Mouse (Mus musculus) spleen, adult 18-20 months (tissue): ENCODE data around the gene Olfr558.

ENCODE experiments used
- DNase-seq, 2 experiments: peaks; one replicate each; pipeline ENCODE4 v3.0.0; 2022; ENCODE audit warnings: mixed read lengths in 2 of 2

Gene Olfr558

GRCm38 (mm10) chr7:102701915-102702314, at the start of gene Olfr558:
Gene Olfr558 (plus strand): TSS chr7:102702215.
- no peak for DNase-seq

DNA sequence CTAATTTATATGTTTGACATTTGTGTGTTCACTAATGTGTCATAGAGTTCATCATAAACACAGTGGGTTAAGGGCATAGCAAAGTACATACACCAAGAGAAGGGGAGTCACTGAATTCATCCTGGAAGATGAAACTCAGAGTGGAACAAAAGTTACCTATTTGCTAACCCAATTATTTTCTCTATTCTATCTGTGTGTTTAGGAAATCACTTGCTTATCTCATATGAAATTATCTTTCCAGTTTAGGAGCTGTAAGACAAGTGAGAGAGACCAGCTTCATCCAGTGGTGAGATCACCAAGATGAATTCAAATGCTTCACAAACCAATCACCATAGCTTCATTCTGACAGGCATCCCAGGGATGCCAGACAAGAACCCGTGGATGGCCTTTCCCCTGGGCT, 43.5 kb upstream of the Olfr558 start, which contains the start of gene Olfr555:
Gene Olfr555, plus strand, starts transcription at position 301 of the 400 bp plus-strand sequence.
- no peak for DNase-seq

- no peak for DNase-seq
These were observed 37.4 kb upstream of the Olfr558 start, which contains the start of gene Olfr556 for GRCm38 (mm10) chr7:102664599-102664998. Gene Olfr556 (plus strand): TSS chr7:102664899.

GRCm38 (mm10) chr7:102665378-102665777, 36.6 kb upstream of the Olfr558 start:
- DNase-seq = no peak

DNA sequence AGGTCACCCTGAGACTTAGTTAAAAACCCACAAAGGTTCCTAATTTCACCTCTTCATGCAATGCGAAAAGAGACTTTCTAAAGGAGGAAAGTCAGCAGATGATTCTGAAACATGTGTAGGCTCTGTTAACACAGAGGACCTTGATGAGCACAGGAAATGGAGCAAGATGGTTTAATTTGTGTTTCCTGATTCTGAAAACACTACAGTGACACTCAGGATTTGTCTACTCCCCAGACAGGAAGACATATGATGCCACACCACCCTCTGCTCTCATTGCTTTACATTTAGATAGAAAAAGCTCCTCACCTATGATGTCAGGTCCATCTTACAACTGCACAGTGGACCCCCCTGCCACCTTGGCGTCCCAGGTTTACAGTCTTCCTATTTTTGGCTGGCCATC, 25.8 kb upstream of the Olfr558 start:
- DNase-seq = no peak

DNA sequence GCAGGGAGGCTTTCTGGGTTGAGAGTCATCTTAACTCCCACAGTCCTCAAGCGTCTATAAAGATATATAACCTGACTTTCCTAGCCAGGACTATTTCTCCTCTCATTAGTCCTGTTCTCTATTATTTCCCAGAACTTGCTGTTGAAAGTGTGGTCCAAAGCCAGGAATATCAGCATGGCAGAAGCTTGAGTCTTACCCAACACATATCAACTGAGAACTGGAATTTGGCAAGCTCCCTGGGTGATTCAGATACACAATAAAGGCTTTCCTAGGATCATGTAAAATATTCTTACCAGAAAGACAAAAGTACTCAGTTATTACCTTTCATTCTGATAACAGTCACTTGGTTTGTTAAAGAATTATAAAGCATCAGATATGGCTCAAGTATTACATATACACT, 20.1 kb upstream of the Olfr558 start:
- no peak for DNase-seq

- peak; percentile 82 to 85 for DNase-seq
These were observed 15.0 kb upstream of the Olfr558 start, which contains the start of gene Trim68 for GRCm38 (mm10) chr7:102686944-102687501. Gene Trim68 (minus strand): TSS chr7:102687327.

- peak in 1 of 2 experiments; percentile 30 for DNase-seq
These were observed 6.5 kb upstream of the Olfr558 start, which contains the start of gene Olfr557 for GRCm38 (mm10) chr7:102695358-102696125. Gene Olfr557 (plus strand): TSS chr7:102695910.

DNA sequence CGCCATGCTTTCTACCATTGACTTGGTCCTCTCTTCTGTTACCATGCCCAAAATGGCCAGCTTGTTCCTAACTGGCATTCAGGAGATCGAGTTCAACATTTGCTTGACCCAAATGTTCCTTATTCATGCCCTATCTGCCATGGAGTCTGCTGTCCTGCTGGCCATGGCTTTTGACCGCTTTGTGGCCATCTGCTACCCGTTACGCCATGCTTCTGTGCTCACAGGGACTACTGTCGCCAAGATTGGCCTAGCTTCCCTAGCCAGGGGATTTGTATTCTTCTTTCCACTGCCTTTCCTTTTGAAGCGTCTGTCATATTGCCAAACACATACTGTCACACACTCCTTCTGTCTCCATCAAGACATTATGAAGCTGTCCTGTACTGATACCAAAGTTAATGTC, 3.6 kb upstream of the Olfr558 start:
- DNase-seq = no peak

DNA sequence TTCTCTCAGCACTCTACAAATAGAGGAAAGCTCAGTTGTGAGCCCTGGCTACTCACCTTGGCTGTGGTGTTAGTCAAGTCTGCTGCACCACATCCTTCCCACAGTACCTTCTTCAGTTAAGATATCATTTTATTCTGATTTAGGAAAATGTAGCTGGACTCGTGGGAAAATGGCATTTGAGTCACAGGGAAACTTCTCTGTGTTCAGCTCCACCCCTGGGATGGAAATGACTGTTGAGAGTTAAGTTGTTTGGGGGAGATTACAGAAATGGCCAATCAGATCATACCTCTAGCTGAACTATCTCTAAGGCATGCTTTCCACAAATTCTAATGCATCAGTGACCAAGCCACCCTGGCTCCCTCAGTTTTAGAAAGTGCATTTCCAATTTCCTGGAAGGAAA, 17.0 kb downstream of the Olfr558 start, which contains the start of gene Olfr33:
Gene Olfr33, minus strand, starts transcription at position 101 of the 400 bp plus-strand sequence.
- DNase-seq = no peak

DNA sequence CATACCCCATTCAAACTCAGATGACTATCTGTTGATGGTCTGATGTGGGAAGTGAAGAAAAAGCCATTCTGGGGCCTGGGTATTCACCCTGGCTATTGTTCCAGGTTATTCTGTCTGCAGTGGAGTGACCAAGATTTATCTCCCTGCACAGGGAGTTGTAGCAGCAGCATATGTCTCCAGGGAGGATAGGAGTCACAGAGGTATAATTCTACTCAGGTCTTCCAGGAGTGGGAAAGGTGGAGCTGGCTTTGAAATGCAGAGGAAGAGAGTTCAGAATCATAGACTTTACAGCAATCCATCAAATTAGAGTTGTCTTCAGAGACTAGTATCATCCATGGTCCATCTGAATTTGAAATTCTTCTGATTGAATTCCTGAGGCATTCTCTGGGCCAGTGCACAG, 25.4 kb downstream of the Olfr558 start, which contains the start of gene Olfr559:
Gene Olfr559, minus strand, starts transcription at position 101 of the 400 bp plus-strand sequence.
- no peak for DNase-seq

GRCm38 (mm10) chr7:102733793-102734192, 31.8 kb downstream of the Olfr558 start:
- DNase-seq = no peak

DNA sequence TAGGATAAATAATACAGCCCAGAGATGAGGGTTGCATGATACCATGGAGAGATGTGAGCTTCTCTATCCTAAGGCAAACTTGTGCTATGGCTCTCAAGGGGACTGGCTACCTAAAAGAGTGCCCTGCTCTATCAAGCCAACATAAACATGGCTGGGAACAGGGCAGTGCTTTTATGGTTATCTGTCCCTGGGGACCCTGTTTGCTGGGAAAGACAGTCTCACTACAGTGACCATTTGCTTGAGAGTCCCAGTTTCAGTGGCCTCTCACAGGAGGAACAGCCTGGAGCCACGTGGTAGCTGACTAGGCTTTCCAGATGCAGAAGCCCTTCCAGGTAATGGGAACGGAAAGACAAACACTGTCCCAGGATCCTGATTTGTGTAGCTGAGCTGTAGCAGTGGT, 35.7 kb downstream of the Olfr558 start:
- DNase-seq = no peak

DNA sequence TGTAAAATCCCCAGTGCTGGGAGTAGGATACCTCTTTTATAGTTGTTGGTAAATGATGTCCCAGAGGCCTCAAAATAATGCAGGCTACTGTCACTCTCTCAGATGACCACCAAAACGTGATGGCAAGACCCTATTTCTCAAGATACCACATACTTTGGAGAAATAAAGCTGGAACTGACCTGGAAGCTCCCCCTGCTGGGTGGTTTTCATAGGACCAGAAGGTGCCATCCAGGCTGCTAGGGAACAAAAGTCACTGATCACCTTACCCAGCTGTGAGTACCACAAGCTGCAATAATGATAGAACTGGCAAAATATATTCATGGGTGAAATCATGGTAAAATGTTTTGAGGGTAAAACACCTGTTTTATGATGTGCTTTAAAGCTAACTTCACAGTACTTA, 50.1 kb downstream of the Olfr558 start:
- DNase-seq = no peak

DNA sequence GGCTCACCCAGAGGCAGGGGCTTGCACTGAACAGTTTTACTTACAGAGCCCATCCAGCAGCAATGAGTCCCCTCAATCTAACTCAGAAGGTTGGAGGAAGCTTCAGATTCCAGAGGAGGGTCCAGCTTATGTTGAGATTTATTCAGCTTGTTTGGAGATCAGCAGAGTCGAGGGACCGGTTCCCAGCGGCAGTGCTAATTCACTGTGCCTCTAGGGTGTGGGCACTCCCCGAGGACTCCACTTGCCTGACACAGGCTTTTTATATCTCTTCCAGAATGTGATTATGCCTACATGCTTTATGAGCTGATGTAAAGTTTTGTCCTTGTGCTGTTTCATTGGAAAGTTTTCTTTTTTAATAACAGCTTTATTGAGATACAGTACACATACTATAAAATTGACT, 57.3 kb downstream of the Olfr558 start, which contains the start of the genes Olfr560 and Olfr78:
Gene Olfr560, minus strand, starts transcription at position 101 of the 400 bp plus-strand sequence.
Gene Olfr78, minus strand, starts transcription at position 206 of the 400 bp plus-strand sequence.
- DNase-seq = no peak
